Mouse (Mus musculus): ENCODE measurements around the gene Plekhb2. TPM values are rescaled to one million over a fixed set of nuclear protein-coding genes. Genes with fewer than 3 reads are reported as not detected.

Gene Plekhb2
- 30.7 and 33.6 TPM in 2 replicates for polyA plus RNA-seq (2012; rRNA removed)

GRCm38 (mm10) chr1:34849745-34850342, at the start of gene Plekhb2:
Gene Plekhb2 (plus strand): TSS chr1:34849976.

DNA sequence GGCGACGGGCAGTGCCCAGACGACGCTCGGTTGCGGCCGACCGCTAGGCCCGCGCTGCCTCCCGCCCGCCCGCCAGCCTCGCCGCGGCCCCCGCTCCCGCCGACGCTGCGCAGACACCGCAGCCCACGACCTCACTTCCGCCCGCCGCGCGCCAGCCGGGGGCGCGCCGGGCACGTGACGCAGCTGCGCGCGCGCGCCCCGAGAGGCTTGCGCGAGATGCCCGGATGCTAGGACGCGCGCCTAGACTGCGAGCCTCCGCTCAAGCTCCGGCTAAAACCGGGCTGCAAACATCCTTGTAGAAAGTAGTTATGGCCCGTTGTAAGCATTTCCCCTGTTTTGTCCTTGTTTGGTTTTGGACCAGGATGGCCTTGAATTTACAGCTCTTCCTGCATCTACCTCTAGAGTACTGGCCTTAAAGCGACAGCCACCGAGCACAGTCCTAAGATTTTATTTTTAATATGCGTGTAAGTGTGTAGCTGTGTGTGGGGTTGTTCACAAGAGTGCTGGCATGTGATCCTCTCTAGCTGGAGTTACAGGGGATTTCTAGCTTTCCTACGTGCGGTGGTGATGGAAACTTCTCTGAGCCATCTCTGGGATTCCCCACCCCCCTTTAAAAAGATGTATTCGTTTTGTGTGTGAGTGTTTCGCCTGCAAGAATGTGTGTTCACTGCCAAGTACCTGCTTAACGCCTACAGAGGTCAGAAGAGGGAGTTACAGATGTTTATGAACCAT, 6.7 kb upstream of the Plekhb2 start, which contains the start of gene Fam168b:
TSS of gene Fam168b (minus strand) at position 179 of the 732 bp plus-strand sequence.

Other genes with a start within 250 kb of the Plekhb2 start
- 256 and 281 TPM in 2 replicates for gene Fam168b, start 6.9 kb upstream of the Plekhb2 start, polyA plus RNA-seq (2012; rRNA removed)